Mouse (Mus musculus) kidney, postnatal 36 days (tissue): ENCODE measurements around the gene B3galt1.

Experiments
- DNase-seq, 2 experiments: peaks; one replicate each; pipeline ENCODE4 v3.0.0; 2021 to 2022; ENCODE audit warnings: mixed read lengths in 2 of 2

Gene B3galt1

DNA sequence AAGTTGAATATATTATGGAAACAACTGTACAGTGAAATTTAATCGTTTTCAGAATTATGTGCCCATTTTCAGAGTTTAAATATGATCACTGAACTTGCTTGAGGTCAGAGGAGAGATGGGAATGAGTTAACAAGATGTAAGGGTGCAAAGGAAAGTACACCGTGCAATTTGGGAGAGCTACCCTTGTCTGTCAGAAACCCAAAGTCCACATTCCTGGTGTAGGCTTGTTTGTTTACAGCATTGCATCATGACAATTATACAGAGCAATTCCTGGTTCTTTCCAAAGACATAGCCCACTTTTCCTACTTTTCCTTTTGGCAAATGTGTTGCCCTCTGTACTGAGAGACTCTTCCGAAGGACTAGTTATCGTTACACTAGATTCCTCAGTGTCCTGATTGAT lies 390.5 kb downstream of the B3galt1 start:
- no peak for DNase-seq

DNA sequence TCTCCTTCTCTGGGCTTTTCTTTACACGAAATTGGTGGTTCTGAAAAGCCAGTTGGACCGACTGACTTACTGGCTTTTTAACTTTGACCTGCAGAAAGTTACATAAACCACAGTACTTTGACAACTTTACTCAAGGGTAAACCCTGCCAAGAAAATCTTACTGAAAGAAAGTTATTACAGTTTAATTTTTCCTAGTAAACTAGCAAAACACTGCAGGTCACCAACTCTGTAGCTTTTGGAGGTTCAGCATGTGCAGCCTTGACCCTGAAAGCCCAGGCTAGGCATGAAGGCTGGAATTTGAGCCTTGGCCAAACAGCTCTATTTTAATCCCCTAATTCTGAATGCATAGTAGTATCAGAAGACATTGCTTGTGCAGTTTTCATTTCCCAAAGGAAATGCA lies 391.9 kb downstream of the B3galt1 start:
- peak; percentile 52 to 54 for DNase-seq

DNA sequence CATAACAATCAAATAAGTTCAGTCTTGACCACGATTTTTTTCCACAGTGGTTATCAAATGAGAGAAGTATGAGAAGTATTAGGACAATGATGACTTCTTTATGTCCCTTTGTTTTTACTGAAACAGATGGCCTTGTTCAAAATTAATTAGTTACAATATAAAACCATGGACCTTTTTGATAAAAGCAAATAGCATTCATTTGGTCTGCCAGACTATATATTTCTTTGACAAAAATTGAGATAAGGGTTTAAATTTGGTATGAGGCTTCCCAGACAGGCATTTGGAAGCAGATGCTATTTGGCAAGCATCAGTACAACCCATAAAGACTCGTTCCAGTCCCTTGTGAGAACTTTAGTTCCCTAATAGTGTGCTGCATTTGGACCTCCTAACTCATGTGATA lies 395.0 kb downstream of the B3galt1 start:
- no peak for DNase-seq

GRCm38 (mm10) chr2:67968812-67969211 lies 403.1 kb downstream of the B3galt1 start:
- DNase-seq = no peak

DNA sequence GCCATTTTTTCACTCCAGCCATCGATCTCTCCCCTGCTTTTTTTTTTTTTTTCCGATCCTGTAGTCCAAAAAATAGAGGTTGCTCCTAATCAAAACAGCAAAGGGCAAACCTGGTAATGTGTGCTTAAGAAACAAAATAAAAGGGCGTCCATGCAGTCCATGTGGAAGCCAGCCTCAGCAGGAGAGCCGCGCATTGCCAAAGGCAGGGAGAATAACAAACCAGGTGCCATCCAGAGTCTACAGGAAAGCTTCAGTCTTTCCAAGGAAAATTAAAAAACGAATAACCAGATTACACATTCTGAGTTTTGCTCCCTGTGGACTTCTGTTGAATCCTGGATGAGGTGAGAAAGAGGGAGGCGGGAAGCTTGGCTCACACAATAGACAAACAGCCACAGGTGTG lies 405.4 kb downstream of the B3galt1 start:
- peak in 1 of 2 experiments; percentile 6 for DNase-seq

GRCm38 (mm10) chr2:67971576-67971975 lies 405.9 kb downstream of the B3galt1 start:
- no peak for DNase-seq

DNA sequence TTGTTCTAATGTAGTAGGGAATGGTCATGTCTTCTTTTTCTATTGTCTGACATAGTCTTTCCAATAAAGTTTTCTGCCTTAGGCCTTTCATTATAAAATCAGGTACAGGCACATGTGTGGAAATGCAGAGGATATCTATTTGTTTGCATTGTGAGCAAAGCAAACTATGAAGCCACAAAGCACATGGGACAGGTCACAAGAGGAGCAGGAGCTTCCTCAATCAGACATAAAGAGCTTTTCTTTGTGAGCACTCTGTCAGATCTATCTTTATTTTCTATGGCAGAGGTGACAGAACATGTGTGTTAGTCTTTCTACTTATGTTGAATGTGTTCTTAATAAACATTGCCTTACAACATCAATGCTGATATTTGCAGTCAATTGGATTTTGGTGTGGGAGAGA lies 410.1 kb downstream of the B3galt1 start:
- no peak for DNase-seq

GRCm38 (mm10) chr2:67976488-67976887 lies 410.8 kb downstream of the B3galt1 start:
- DNase-seq = no peak

DNA sequence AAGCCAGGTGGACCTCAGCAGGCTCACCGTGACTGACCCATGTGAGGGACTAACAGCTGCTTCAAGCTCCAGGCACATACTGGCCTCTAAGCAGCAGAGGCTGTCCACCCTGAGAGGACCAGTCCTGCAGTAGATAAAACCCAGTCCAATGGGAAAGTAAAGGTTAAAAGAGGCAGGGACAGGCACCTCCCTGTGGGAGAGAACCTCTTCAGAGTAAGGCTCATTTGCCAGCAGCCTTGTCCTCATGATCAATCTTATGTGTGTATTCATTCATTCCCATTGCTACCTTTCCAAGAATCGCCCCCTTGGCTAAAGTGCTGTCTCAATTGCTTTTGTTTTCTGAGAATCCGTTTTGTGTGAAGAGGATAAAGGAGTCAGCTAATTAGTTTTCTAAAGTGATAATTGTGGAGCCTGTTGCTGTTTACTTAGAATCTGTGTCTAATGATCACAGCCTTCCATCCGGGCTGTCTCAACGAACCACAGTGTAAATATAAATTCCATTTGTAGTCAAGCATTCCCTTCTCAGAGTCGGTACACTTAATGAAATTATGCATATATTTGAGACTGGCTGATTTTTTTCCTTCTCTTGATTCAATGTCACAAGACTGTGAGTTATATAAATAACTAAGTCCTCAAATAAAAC lies 412.1 kb downstream of the B3galt1 start:
- no peak for DNase-seq

- DNase-seq = no peak
These were observed 417.9 kb downstream of the B3galt1 start for GRCm38 (mm10) chr2:67983563-67983962.

GRCm38 (mm10) chr2:67985133-67985532 lies 419.5 kb downstream of the B3galt1 start:
- DNase-seq = no peak

DNA sequence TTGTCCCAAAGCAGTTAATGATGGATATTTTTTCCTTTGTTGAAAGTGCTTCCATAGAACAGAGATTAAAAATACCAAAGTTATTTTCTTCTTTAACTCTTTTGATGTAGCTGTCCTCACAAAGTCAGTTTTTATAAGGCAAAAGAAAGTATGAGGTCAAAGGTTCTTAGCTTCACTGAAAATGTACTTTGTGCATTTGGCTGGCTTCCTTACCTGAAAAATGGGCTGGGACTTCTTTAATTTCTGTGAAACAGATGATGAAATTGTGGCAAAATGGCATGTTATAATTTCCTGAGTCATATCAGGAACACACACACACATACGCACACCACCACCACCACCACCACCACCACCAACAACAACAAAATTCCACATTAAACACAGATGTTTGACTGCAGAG lies 427.8 kb downstream of the B3galt1 start:
- peak in 1 of 2 experiments; percentile 13 for DNase-seq

DNA sequence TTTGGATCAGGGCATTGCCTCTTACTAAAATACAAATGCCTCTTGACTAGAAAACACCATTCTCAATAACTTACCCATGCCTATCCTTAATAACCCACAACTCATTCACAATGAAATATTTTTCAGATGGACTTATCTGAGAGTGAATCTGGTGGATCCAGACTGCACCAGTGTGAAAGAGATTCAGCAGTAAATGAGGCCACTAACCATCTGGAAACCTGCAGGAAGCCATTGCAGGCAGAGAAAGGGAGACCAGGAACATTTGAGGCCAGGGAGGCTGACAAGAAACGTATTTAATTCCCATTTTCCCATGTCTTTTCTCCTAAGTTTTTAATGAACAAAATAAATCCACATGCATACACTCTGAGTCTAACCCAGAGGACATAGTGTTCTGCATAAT lies 437.4 kb downstream of the B3galt1 start:
- DNase-seq = no peak

DNA sequence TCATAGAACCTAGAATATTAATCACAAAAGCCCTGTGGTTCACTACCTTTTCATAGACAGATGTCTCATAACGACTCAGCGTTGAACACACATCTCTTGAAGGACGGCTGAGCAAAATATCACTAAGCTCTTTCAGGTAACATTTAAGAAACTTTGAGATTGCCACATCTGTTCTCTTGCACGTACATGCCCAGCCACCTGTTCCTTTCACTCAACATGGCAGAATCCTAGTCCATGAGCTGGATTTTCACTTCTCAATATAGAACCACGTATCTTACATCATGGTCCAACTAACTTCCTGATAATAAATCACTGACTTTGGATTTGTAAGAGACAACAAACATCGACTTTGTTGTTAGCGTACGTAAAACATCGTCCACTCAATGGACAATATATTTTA lies 439.5 kb downstream of the B3galt1 start:
- DNase-seq = no peak

DNA sequence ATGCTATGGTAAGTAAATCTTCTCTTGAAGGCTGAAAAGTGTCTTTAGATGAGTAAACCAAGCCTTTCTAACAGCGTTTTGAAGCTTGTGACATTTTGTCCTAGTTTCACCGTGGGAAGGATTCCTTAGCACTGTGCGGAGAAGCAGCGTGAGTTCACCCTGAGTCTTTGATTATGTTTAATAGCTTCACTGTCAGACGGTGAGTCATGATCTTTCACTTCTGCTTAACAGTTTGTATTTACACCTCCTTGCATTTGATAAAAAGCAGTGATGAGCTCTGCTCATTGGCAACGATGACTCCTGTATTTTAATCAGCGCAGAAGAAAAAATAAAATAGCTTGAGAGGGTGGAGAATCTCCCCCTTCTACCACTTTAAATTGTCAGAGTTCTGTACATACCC lies 440.0 kb downstream of the B3galt1 start:
- DNase-seq = no peak

DNA sequence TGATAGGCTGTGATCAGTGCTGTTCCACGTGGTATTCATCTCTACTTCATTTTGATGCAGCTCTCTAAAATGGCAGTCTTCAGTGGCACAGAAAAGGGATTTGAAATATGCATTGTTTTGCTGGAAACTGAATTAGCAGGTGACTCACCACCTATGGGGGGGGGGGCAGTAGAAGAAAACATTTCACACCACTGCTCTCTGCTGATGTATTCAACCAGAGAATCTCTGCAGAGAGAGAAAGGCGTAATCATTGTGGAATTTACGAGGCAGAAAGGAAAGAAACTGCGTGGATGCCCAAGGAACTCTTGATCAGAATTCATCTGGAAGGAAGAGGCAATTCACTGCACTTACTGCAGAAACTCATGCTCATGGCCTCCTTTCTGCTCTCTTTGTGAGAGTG lies 445.7 kb downstream of the B3galt1 start:
- no peak for DNase-seq

- no peak for DNase-seq
These were observed 454.6 kb downstream of the B3galt1 start for GRCm38 (mm10) chr2:68020251-68020680.

GRCm38 (mm10) chr2:68021541-68022152 lies 456.0 kb downstream of the B3galt1 start:
- peak; percentile 2 to 18 for DNase-seq

- DNase-seq = no peak
These were observed 463.1 kb downstream of the B3galt1 start for GRCm38 (mm10) chr2:68028811-68029210.

- no peak for DNase-seq
These were observed 469.0 kb downstream of the B3galt1 start for GRCm38 (mm10) chr2:68034711-68035110.

DNA sequence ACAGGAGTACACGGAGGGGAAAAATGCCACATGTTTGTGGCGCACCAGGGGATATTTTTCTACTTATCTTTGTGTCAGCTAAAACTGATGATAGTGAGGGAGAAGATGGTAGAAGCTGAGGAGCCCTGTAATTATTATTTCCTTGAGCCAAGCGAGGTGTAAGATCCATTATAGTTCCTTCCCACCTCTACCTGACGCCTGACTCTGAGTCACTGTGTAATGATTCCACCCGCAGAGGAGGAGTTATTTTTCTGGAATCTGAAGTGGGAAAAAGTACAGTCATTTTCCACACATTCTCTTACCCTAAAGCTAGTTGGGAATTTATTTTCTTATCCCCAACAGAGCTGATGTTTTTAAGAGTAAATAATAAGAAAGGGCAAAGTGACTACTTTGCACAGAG lies 475.1 kb downstream of the B3galt1 start:
- no peak for DNase-seq

GRCm38 (mm10) chr2:68052481-68052880 lies 486.8 kb downstream of the B3galt1 start:
- no peak for DNase-seq

- DNase-seq = no peak
These were observed 487.6 kb downstream of the B3galt1 start for GRCm38 (mm10) chr2:68053243-68053642.

DNA sequence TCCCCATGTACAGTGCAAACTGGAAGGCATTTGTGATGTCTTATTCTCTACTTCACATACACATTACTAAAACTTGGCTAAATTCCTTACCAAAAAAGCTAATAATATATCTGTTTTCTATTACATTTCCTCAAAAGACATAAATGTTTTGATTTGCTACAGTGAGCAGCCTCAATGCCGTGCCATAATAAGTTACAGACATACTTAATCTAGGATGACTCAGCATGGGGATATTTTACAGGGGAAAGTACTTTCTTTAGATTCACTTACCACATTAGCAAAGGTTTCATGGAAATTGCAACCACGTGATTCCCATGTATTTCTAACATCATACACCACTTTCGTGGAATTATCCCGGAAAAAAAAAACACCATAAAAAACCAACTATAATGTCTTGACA lies 495.7 kb downstream of the B3galt1 start:
- DNase-seq = no peak
